Mouse (Mus musculus): ENCODE results near the gene Smdt1.

GRCm38 (mm10) chr15:82341675-82342542 lies 3.1 kb downstream of the Smdt1 start:
- no peak for TF ChIP-seq POLR2A (IDR thresholded peaks at IDR 0.05; ENCODE audit: control insufficient read depth, extremely low read depth, insufficient read depth, low read length, poor library complexity)
- no peak for TF ChIP-seq CTCF (IDR thresholded peaks at IDR 0.05; ENCODE audit: borderline replicate concordance, control insufficient read depth, extremely low read depth, insufficient read depth, low read length, poor library complexity)

Measured in thymus, adult 2 months (tissue).